Mouse (Mus musculus) spleen, postnatal 10 days (tissue): ENCODE results near the gene Gpbar1.

Experiments used
- DNase-seq, 2 experiments: peaks; one replicate each; pipeline ENCODE4 v3.0.0; 2021 to 2022; ENCODE audit warnings: low spot score in 2 of 2

Gene Gpbar1

DNA sequence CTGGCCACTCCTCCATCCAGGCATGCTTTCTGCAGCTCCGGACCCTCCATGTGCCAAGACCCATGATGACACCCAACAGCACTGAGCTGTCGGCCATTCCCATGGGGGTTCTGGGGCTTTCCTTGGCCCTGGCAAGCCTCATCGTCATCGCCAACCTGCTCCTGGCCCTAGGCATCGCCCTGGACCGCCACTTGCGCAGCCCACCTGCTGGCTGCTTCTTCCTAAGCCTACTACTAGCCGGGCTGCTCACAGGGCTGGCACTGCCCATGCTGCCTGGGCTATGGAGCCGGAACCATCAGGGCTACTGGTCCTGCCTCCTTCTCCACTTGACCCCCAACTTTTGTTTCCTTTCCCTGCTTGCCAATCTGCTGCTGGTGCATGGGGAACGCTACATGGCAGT lies at the start of gene Gpbar1:
Gpbar1 (plus strand) TSS at position 13 of the 400 bp plus-strand sequence.
- no peak for DNase-seq

DNA sequence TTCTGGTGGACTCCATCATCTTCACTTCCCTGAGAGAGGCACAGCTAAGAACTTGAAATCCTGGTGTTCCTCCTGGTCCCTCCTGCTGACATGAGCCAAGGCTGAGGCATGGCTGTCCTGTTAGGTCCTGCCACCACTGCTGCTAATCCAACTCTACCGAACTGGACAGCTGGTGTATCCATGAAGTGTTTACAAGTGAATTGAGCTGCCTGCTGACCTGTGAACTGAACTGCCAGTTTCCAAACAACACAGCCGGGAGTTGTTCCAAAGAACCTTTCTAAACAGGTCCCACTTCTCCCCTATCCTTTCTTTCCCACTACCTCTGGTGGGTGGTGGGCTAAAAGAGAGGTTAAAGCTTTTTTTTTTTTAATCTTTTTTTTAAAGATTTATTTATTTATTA lies 48.4 kb upstream of the Gpbar1 start:
- no peak for DNase-seq

DNA sequence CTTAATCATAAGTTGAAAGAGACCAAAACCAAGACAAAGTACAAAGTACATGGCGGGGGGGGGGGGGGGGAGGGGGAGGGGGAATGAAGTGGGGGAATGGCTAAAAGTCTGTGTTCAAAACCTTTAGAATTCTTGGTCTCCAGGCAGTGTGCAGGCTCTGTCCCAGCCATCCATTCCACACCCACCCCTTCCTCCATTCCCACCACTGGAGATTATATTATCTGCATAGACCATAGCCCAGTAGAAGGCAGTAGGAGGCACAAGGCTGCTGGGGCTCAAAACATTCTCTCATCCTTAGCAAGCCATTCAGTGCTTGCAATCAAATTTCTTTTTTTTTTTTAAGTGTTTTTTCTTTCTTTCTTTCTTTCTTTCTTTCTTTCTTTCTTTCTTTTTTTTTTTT lies 47.4 kb upstream of the Gpbar1 start:
- DNase-seq, result no peak

DNA sequence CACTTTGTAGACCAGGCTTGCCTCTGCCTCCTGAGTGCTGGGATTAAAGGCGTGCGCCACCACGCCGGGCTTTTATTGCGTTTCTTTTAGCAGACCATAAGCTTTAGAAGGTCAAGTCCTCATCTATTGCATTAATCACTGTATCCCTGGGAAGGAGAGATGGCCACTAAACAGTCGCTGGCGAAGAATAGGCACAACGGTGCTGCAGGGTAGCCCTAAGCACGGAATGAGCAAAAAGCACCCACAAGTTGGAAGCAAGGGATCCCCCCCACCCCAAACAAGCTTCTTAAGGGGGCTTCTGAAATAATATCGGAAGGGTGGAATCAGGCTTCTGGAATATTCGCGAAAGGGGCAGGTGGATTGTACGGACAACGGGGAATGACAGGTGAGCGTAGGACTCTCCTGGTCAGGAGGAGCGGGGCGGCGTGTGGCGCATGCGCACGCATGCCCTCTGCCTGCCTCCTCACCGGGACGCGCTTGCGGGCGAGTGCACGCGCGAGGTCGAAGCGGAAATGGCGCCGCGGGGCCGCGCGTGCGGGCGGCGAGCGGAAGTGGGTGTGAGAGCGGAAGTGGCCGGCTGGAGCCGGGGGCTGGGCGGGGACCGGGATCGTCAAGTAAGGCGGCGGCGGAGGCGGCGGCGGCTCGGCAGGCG lies 42.3 kb upstream of the Gpbar1 start, which contains the start of gene Arpc2:
Arpc2 (plus strand) TSS at position 147 of the 652 bp plus-strand sequence.
- DNase-seq, result peak; percentile 93 to 98

DNA sequence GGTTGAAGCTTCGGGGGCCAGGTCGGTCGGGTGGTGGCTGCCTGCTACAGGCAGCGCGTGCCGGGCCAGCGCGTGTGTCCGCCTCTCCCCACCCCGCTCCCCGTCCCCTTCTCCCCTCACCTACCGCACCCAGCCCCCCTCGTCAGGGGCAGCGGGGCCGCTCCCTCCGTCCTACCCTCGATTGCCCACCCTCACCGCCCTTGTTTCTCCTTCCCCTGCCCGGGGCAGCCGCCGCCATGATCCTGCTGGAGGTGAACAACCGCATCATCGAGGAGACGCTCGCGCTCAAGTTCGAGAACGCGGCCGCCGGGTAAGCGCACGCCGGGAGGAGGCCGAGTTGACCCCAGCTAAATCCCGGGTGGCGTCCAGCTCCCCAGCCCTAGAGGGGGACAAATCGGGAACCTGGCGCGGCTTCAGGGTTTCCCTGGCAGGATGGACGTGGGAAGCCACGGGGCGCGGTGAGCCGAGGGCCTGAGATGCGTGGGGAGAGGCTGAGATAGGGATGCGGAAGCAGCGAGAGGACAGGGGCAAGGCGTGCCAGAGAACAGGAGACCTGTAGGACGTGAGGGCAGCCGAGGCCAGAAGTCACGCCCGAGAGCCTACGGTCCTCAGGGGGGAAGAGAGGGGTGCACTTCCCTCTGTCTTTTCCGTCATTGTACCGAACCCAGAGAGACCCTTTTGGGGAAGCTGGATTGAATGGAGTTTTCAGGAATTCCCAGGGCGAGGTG lies 41.6 kb upstream of the Gpbar1 start:
- peak; percentile 59 to 72 for DNase-seq

DNA sequence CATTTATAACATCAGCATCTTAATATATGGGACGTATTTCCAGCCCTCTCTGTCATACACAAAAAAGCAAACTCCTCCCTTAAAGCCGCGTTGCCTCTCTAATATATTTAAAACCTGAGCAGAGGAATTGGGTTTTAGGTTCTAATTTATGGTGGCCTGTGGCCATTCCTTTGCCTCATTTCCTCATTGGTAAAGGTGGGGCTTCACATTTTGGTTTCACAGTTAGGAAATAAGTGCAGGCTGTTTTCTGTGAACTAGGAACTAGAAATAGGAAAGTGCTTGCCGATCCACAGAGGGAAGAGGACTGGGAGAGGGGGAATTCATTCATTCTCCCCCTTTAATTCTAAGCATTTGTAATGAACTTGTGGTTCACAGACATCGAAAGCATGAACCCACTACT lies 40.7 kb upstream of the Gpbar1 start:
- DNase-seq, result no peak

DNA sequence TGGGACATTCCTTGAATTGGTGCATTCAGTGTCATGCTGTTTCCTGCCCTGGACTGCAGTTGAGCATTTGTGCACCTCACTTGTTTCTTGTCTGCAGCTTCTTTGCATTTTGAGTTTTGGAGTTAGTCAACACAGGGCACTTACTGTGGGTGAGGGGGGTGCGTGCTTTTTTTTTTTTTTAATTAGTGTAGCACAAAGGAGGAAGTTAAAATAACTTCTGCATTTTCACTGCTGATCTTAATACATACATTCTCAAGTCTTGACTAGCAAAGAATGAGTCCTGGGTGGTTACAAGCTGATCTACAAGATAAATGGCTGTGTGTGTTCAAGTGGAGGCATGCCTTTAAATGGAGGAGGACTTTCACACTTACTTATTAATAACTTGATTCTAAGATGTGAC lies 40.2 kb upstream of the Gpbar1 start:
- DNase-seq, result no peak

DNA sequence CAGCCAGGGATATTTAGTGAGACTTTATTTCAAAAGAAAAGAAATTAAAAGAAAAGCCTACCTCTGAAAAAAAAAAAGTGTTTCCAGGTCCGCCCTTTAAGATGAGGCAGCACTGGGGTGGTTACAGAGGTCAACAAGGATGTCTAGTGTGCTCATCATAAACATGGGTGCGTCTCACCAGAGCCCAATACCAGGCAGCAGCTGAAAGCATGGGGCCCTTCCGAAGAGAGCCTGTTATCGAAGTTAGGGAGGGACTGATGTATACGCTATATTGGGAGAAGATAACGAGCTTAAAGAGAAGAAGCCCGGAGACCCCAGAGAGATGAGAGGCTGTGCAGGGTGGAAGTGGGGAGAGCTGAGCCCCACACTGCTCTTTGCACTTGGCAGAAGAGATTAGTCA lies 39.2 kb upstream of the Gpbar1 start:
- no peak for DNase-seq

DNA sequence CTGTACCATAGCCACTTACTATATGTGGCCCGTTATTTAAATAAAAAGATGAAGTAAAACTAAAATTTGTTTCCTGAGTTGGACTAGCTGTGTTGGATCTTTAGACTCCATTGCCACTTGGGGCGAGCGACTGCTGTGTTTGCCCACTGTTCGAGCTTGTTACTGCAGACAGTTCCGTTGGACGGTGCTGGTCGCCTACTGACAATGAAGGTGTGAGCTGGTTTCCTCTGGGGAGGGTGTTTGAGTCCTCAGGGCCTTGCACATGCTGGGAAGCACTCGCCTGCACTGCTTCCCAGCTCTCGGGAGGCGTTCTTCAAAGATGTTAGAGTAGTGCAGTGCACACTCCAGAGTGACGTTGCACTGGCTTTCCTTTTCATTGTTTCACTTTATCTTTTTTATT lies 38.7 kb upstream of the Gpbar1 start:
- peak in 1 of 2 experiments; percentile 32 for DNase-seq

DNA sequence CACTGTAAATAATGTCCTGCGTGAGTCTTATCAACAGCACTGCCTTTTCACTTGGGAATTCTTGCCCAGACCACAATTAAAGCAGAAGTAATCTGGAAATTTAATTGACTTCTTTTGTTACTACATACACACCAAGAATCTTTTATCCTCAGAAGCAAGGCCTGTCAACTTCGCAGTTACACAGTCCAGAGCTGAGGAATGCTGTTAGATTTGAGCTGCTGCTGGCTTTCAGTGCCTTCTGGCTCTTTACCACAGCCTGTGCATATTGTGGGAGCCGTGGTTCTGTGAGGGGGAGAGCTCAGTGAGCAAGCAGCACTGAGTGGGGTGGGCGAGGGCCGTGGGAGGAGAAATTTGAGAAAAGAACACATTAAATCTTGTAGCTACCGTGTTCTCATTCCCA lies 38.0 kb upstream of the Gpbar1 start:
- no peak for DNase-seq

DNA sequence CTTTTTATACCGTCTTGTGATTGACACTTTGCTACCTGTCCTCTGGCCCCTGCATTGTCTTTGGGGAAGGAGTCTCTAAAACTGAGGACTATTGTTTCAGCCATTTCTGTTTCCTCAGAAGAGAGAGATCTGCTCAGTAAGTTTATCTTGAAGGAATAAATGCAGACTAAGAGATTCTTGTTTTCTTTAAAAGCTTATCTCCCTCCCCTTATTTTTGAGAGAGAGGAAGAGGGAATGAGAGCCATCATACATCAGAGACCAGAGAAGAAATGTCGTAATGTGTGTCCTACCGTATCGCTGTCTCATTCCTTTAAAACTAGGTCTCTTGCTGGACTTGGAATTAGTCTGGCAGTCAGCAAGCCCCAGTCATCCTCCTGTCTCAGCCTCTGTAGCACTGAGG lies 37.5 kb upstream of the Gpbar1 start:
- DNase-seq, result no peak

DNA sequence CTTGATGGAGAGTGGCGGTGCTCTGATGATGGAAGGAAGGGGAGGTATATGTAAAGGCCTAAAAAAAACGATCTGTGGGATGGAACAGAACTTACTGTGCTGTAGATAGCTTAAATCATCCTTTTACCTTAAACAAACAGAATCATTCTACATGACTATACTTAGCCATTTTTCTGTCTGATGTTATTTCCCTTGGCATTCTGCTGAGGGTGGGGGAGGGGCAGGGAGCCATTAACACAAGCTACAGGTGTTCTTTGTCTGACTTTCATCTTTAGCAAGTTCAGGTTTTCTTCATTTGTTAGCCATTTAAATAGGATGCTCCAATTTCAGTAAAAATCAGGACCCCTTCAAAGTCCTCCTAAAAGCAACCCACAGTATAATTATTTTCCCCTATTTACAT lies 32.8 kb upstream of the Gpbar1 start:
- no peak for DNase-seq

DNA sequence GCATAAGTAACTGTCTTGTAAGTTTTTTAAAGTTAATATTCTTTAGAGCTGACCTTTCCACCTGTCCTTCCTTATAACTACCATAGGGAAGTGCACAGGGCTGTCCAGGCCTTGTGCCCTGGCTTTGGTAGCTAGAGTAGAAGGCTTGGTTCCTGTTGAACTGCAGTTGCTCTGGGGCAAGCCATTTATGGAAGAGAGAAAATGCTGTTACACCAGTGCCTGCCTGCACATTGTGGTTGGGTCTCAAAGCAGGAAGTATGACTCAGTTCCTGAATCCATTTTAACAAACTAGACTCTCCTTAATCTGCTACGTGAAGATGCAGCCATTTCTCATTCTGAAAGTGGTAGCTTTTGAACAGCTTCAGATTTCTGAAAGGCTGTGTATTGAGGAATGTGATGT lies 29.6 kb upstream of the Gpbar1 start:
- peak in 1 of 2 experiments; percentile 36 for DNase-seq

DNA sequence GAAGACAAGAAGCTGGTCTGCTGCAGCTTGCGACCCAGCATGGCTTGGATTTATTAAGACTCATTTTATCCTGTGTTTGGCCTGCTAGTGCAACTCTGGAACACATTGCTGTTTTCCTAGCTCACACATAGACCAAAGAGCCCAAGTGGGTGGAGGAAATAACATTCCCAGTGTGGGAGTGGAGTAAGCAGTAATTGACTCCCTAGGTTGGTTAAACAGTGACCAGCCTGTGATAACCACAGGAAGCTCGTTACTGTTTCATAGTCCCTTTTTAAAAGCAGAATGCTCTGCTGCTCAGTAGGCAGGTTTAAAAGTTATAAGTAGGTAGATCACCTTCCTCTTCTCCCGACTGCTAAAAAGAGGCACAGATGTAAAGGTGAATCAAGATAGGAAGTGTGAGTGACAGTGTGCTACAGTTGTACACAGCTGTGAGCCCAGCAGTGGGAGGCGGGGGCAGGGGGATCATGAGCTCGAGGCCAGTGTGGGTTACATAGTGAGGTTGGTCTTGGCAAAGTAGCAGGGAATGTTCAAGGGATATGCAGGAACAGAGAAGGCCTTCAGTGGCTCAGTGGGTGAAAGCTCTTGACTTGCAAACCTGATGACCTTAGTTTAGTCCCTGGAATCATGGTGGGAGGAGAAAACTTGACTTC lies 28.9 kb upstream of the Gpbar1 start:
- DNase-seq, result no peak

DNA sequence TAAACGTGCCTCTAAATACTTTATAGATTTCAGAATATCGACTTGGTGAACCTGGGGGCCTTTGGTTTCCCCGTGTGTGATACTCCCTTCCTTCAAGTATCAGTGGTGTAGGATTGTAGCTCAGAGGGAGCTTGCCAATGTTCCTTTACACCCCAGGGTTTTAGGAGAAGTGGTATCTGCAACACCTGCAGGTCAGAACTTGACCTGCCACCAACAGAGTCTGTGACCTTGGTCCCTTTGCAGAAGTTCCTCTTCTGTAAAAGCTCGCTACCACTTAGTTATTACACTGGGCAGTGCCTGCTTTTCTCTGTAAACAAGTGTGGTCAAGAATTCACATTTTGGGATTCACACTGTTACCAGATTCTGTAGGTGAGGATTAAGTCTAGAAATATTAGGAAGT lies 28.3 kb upstream of the Gpbar1 start:
- DNase-seq, result no peak

DNA sequence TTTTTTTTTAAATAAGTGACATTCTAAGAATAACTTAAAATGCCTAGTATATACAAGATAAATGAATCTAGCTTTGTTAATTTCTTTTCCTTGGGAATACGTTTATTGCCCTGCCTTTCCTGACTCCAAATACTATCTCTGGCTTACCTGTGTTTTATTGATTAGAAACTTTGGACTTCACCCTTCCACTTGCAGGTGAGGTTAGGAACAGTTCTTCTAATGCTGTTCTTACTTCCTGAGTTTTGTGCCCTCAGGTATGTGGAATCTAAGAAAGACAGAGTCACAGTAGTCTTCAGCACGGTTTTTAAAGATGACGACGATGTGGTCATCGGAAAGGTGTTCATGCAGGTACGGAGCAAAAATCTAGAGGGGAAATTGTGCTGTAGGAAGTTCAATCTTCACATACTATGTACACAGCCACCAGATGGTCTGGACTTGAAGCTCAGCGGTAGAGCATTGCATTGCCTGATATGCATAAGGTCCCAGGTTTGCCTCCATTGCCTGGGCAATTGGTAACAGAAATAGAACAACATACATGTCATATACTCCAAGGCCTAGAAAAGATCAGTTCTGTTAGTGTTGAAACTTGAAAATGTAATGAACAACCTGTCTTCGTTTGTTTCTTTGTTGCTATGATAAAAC lies 22.5 kb upstream of the Gpbar1 start:
- no peak for DNase-seq

DNA sequence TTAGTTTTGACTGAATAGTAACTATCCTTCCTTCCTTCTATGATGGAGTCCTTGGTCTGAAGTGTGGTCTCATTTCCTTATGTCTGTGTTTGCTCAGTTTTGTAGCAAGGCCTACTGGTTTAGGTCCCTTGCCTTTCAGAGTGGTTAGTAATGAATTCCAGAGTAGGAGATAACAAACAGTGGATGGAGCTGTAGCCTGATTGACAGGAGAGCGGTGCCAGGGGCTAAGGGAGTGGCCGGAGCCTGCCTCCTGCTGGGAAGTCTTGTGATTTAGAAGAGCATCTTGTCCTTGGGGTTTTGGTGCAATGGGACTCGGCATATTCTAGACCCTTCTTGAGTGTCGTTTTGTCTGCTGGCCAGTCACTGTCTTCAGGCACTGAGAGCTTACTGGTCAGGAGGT lies 21.6 kb upstream of the Gpbar1 start:
- DNase-seq, result no peak

DNA sequence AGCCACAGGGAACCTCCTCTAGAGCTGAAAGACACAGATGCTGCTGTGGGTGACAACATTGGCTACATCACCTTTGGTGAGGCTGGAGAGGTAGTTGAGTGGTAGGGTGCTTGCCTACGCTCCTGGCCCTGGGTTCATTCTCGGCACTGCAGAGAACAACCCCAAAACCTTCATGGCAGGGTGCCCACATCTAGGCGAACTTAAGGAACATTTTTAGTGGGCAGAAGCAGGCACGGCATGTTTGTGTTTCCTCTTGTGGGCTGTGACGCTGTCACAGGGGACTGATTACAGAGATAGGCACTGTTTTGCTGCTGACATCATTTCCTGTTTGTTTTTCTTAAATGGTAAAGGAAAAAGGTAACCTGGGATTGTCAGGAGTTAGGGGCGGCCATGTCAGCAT lies 15.8 kb upstream of the Gpbar1 start:
- DNase-seq, result no peak

DNA sequence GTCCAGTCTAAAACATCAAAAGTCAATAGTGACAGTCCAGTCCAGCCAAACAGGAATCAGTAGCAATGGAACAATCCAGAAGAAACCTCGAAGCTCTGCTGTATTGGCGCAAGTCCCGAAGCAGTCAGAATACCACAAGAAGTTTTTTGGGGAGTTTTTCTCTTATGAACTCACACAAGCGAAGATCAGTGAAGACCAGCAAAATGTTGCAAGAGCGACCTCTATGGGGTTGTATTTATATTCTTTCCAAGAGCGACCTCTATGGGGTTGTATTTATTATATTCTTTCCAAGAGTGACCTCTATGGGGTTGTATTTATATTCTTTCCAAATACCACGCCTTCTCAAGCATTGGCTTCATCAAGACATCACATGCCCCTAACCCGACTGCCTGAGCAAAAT lies 9.6 kb upstream of the Gpbar1 start:
- DNase-seq, result no peak

DNA sequence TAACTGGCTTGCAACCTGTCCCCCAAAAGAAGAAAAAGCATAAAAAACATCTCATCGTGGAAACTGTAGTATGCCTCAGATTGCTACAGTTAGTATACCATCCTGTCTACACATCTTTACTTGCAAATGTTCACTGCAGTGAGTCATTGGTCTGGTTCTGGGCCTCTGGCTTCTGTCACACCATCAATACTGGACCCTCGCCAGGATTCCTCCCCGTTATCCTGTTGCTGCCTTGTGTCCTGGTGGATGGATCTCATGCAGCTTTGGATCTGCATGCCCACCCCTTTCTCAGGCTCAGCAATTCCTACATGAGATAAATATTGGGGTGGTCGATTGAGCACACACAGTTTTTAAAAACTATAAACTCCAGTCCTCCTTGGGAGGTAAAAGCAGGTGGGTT lies 6.7 kb upstream of the Gpbar1 start:
- DNase-seq, result no peak

DNA sequence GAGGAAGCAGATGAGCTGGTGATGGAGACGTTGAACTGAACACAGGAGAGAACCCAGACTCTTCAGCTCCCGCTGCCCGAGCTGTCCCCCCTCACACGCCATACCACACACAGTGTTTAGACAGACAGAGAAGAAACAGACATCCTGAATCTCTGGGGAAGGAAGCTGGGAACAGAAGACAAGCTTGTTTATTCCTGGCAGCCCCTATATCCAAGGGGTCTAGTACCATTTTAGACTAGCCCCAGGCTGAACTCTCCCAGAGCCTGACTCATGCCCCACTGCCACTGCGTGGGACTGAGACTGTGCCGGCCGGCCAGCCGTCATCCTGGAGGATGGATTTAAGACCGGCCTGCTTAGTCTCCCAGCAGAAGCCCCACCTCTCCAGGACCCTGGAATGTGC lies 3.3 kb upstream of the Gpbar1 start:
- no peak for DNase-seq

DNA sequence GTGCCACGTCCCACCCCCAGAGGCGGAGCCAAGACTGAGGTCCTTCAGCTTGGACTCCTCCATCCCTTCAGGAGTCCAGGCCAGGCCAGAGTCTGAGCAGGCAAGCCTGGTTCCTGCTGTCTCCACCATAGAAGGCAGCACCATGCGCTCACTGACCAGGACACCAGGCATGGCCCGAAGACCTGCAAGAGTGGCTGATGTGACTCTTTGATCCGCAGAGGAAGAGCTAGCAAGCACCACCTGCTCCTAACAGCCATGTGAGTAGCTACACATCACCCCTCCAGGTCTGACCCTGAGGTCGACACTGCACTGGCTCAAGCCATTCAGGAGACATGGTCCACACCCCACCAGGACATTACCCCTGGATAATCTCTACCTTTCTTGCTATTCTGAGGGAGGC lies 1.3 kb upstream of the Gpbar1 start:
- DNase-seq, result no peak
